Mouse (Mus musculus) myocyte (in vitro differentiated cells): Measurements from ENCODE around the gene Emx2.

Source experiments
- CEBPB ChIP-seq: IDR thresholded peaks from 2 replicates; pipeline ENCODE4 v1.6.1; 2011; ENCODE audit warnings: mild to moderate bottlenecking, moderate library complexity; ENCODE audit not compliant: poor library complexity, insufficient read depth, severe bottlenecking
- E2F4 ChIP-seq: IDR thresholded peaks from one replicate; pipeline ENCODE4 v1.6.1; 2011; ENCODE audit warnings: mild to moderate bottlenecking, control low read depth, moderate library complexity; ENCODE audit not compliant: insufficient read depth
- MAX ChIP-seq: IDR thresholded peaks from one replicate; pipeline ENCODE4 v1.6.1; 2011; ENCODE audit warnings: low read depth, mild to moderate bottlenecking, control low read depth
- POLR2A ChIP-seq: IDR thresholded peaks from one replicate; pipeline ENCODE4 v1.6.1; 2011; ENCODE audit warnings: low read depth, mild to moderate bottlenecking, control low read depth, moderate library complexity; ENCODE audit not compliant: insufficient read length
- POLR2AphosphoS2 ChIP-seq: IDR thresholded peaks from one replicate; pipeline ENCODE4 v1.6.1; 2011; ENCODE audit warnings: low read depth, control low read depth; ENCODE audit not compliant: insufficient read length
- TCF12 ChIP-seq: IDR thresholded peaks from one replicate; pipeline ENCODE4 v1.6.1; 2011; ENCODE audit warnings: mild to moderate bottlenecking, control low read depth; ENCODE audit not compliant: poor library complexity, insufficient read depth, severe bottlenecking
- TCF3 ChIP-seq: IDR thresholded peaks from one replicate; pipeline ENCODE4 v1.6.1; 2011; ENCODE audit warnings: low read depth, control low read depth; ENCODE audit not compliant: insufficient read length
- USF1 ChIP-seq: IDR thresholded peaks from one replicate; pipeline ENCODE4 v1.6.1; 2011; ENCODE audit warnings: low read depth, mild to moderate bottlenecking, control low read depth, moderate library complexity

DNA sequence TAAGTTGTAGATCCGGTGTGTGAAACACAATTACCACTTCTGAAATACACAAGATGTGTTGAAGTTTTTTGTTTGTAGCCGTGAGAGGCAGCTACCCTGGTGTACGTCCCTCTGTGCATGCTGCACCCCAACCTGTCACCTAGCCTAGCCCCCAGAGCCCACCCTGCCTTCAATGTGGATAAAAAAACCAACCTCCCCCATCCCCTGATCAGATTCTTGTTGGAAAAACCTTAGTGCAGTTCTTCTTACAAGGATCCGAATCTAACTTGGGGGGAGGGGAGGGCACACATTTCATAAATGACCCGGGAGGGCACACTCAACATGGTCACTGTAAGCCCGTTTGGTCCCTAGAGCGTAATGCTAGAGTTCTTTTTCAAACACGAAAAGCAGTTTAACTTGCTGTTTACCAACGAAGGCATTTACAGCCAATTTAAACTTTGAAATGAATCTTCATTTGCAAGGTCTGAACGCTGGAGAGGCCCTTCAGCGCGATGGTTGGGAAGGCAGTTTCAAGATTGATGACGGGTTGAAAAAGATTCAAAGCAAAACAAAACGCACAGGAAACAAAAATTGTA lies 7.5 kb upstream of the Emx2 start:
- no peak for TF ChIP-seq POLR2AphosphoS2
- TF ChIP-seq POLR2A, result no peak
- TF ChIP-seq CEBPB, result no peak
- TF ChIP-seq USF1, result no peak
- TF ChIP-seq TCF3, result no peak
- TF ChIP-seq TCF12, result no peak
- TF ChIP-seq E2F4, result no peak
- TF ChIP-seq MAX, result no peak
